12 mouse cellular contexts compared by ENCODE assay signal in the genomic region with DNA sequence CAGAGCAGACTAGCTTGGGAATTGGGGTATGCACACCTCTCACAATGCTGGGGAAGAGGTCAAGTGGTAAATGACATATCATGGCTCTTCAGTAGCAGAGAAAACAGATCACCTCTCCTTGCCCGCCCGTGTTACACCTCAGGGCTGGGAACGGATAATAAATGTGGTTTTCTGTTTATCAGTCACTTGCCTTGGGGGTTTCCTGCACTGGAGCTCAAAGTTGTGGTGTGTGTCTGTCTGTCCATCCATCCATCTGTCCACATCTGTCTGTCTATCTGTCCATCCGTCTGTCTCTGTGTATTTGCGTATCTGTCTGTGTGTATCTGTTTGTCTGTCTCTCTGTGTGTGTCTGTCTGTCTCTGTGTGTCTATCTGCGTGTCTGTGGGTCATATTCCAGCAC.
"Had no signal": no experiment of that assay in that cellular context is flagged by ENCODE, and none has a peak within 500 bp of the region (broad histone marks: within the 10 kb centered on the region; RNA-seq: fewer than 3 reads in every experiment).

No protein-coding gene starts in this region.

- H3K27me3 ChIP-seq: limb, embryonic 15.5 days; liver, embryonic 12.5 days; lung, embryonic 15.5 days had no signal

- H3K9me3 ChIP-seq: limb, embryonic 15.5 days; liver, embryonic 12.5 days; lung, embryonic 15.5 days had no signal

- DNase-seq: kidney, adult 9 months; kidney, postnatal 36 days; layer of hippocampus, adult 9-11 months; layer of hippocampus, postnatal 36 days; lung, postnatal 14 days; thymus, postnatal 4 days had no signal

- ATAC-seq: liver, embryonic 12.5 days had no signal

- H3K4me2 ChIP-seq: limb, embryonic 15.5 days; liver, embryonic 12.5 days; lung, embryonic 15.5 days had no signal

- H3K27ac ChIP-seq: kidney, postnatal 0 days; limb, embryonic 15.5 days; liver, embryonic 12.5 days; lung, embryonic 15.5 days; macrophage; stomach, postnatal 0 days had no signal

- H3K4me3 ChIP-seq: limb, embryonic 15.5 days; liver, embryonic 12.5 days; lung, embryonic 15.5 days had no signal

- H3K36me3 ChIP-seq: limb, embryonic 15.5 days; liver, embryonic 12.5 days; lung, embryonic 15.5 days had no signal

- H3K9ac ChIP-seq: limb, embryonic 15.5 days; liver, embryonic 12.5 days; lung, embryonic 15.5 days had no signal
